Mouse (Mus musculus): ENCODE data around the gene Skap1. TPM values are rescaled to one million over a fixed set of nuclear protein-coding genes. Genes with fewer than 3 reads are reported as not detected.

The Skap1 gene
- polyA plus RNA-seq, 1 experiment from 2014 or later = 0.29 TPM

- Histone ChIP-seq H3K27me3 (no peaks in the 10 kb centered on the region), H3K4me2 (peak within 1 kb of the TSS; percentile 88), H3K36me3 (peaks cover 14% of the 10 kb centered on the region), H3K27ac (peak within 1 kb of the TSS; percentile 93), H3K9me3 (replicated peaks) (no peaks in the 10 kb centered on the region), H3K4me1 (replicated peaks) (peaks cover 45% of the 10 kb centered on the region), H3K9ac (peak within 1 kb of the TSS; percentile 93), H3K4me3 (replicated peaks) (peak within 1 kb of the TSS; percentile 93)
- DNase-seq (peak; percentile 85), ATAC-seq (ENCODE audit: low read depth) (peak; percentile 97)
- WGBS (ENCODE audit: insufficient replicate concordance) = under 1% methylated on average over 92 of the region's 93 CpGs
Measured at GRCm38 (mm10) chr11:96788871-96789795, 324.7 kb downstream of the Skap1 start, which contains the start of gene Cbx1. Gene Cbx1 (plus strand): TSS chr11:96789127.

- DNase-seq = peak; percentile 7
Measured at GRCm38 (mm10) chr11:96789990-96790389, 325.6 kb downstream of the Skap1 start.

GRCm38 (mm10) chr11:96790681-96791080, 326.3 kb downstream of the Skap1 start:
- no peak for ATAC-seq (ENCODE audit: low read depth)
- H3K4me3 ChIP-seq (replicated peaks) = peak overlapping the region; percentile 93
- H3K27me3 ChIP-seq = no peaks in the 10 kb centered on the region
- 25% methylated on average over 1 of the region's 1 CpGs for WGBS (ENCODE audit: insufficient replicate concordance)
- peaks cover 19% of the 10 kb centered on the region for H3K36me3 ChIP-seq
- no peaks in the 10 kb centered on the region for H3K9me3 ChIP-seq (replicated peaks)
- H3K4me1 ChIP-seq (replicated peaks) = peaks cover 57% of the 10 kb centered on the region
- no peak overlapping the region for H3K27ac ChIP-seq
- DNase-seq = no peak
- peak overlapping the region; percentile 88 for H3K4me2 ChIP-seq
- peak overlapping the region; percentile 93 for H3K9ac ChIP-seq

More at GRCm38 (mm10) chr11:96789990-96790389, 325.6 kb downstream of the Skap1 start:
- ATAC-seq (ENCODE audit: low read depth) = no peak
- H3K9ac ChIP-seq = peak overlapping the region; percentile 93
- H3K27me3 ChIP-seq = no peaks in the 10 kb centered on the region
- peaks cover 51% of the 10 kb centered on the region for H3K4me1 ChIP-seq (replicated peaks)
- H3K4me3 ChIP-seq (replicated peaks) = peak overlapping the region; percentile 93
- no peaks in the 10 kb centered on the region for H3K9me3 ChIP-seq (replicated peaks)
- H3K27ac ChIP-seq = peak overlapping the region; percentile 93
- peak overlapping the region; percentile 88 for H3K4me2 ChIP-seq
- 11% methylated on average over 5 of the region's 5 CpGs for WGBS (ENCODE audit: insufficient replicate concordance)
- peaks cover 14% of the 10 kb centered on the region for H3K36me3 ChIP-seq

GRCm38 (mm10) chr11:96795491-96795890, 331.1 kb downstream of the Skap1 start:
- Histone ChIP-seq H3K4me2 (no peak overlapping the region), H3K27me3 (no peaks in the 10 kb centered on the region), H3K36me3 (peaks cover 55% of the 10 kb centered on the region), H3K9me3 (replicated peaks) (no peaks in the 10 kb centered on the region), H3K4me1 (replicated peaks) (peaks cover 54% of the 10 kb centered on the region), H3K27ac (no peak overlapping the region), H3K4me3 (replicated peaks) (no peak overlapping the region), H3K9ac (no peak overlapping the region)
- DNase-seq (no peak), ATAC-seq (ENCODE audit: low read depth) (no peak)
- 76% methylated on average over 13 of the region's 13 CpGs for WGBS (ENCODE audit: insufficient replicate concordance)

- DNase-seq (no peak), ATAC-seq (ENCODE audit: low read depth) (no peak)
- H3K4me3 ChIP-seq (replicated peaks) = no peak overlapping the region
- H3K36me3 ChIP-seq = peaks cover 61% of the 10 kb centered on the region
- no peak overlapping the region for H3K4me2 ChIP-seq
- H3K27ac ChIP-seq = no peak overlapping the region
- no peak overlapping the region for H3K9ac ChIP-seq
- 93% methylated on average over 2 of the region's 2 CpGs for WGBS (ENCODE audit: insufficient replicate concordance)
- H3K9me3 ChIP-seq (replicated peaks) = no peaks in the 10 kb centered on the region
- H3K4me1 ChIP-seq (replicated peaks) = peaks cover 48% of the 10 kb centered on the region
- H3K27me3 ChIP-seq = no peaks in the 10 kb centered on the region
Measured at GRCm38 (mm10) chr11:96796081-96796480, 331.7 kb downstream of the Skap1 start.

GRCm38 (mm10) chr11:96796586-96796985, 332.2 kb downstream of the Skap1 start:
- ATAC-seq (ENCODE audit: low read depth) (no peak), DNase-seq (no peak)
- no peaks in the 10 kb centered on the region for H3K27me3 ChIP-seq
- H3K4me3 ChIP-seq (replicated peaks) = no peak overlapping the region
- no peak overlapping the region for H3K4me2 ChIP-seq
- H3K27ac ChIP-seq = no peak overlapping the region
- H3K9ac ChIP-seq = no peak overlapping the region
- peaks cover 64% of the 10 kb centered on the region for H3K36me3 ChIP-seq
- H3K9me3 ChIP-seq (replicated peaks) = no peaks in the 10 kb centered on the region
- peaks cover 44% of the 10 kb centered on the region for H3K4me1 ChIP-seq (replicated peaks)
- WGBS (ENCODE audit: insufficient replicate concordance) = 63% methylated on average over 1 of the region's 1 CpGs

- H3K4me1 ChIP-seq (replicated peaks) = peaks cover 19% of the 10 kb centered on the region
- H3K27me3 ChIP-seq = no peaks in the 10 kb centered on the region
- DNase-seq = no peak
- no peak for ATAC-seq (ENCODE audit: low read depth)
- H3K9ac ChIP-seq = no peak overlapping the region
- H3K36me3 ChIP-seq = peaks cover 82% of the 10 kb centered on the region
- no peaks in the 10 kb centered on the region for H3K9me3 ChIP-seq (replicated peaks)
- H3K27ac ChIP-seq = no peak overlapping the region
- H3K4me3 ChIP-seq (replicated peaks) = no peak overlapping the region
- 73% methylated on average over 2 of the region's 2 CpGs for WGBS (ENCODE audit: insufficient replicate concordance)
- H3K4me2 ChIP-seq = no peak overlapping the region
Measured at GRCm38 (mm10) chr11:96799511-96799910, 335.1 kb downstream of the Skap1 start.

- peaks cover 95% of the 10 kb centered on the region for H3K36me3 ChIP-seq
Measured at GRCm38 (mm10) chr11:96805606-96806005, 341.2 kb downstream of the Skap1 start.

GRCm38 (mm10) chr11:96808066-96808465, 343.7 kb downstream of the Skap1 start:
- H3K4me2 ChIP-seq = no peak overlapping the region
- H3K36me3 ChIP-seq = peaks cover 89% of the 10 kb centered on the region
- H3K9me3 ChIP-seq (replicated peaks) = no peaks in the 10 kb centered on the region
- no peak overlapping the region for H3K27ac ChIP-seq
- no peak for ATAC-seq (ENCODE audit: low read depth)
- H3K27me3 ChIP-seq = no peaks in the 10 kb centered on the region
- H3K9ac ChIP-seq = no peak overlapping the region
- DNase-seq = no peak
- WGBS (ENCODE audit: insufficient replicate concordance) = 51% methylated on average over 1 of the region's 1 CpGs
- no peak overlapping the region for H3K4me3 ChIP-seq (replicated peaks)
- no peaks in the 10 kb centered on the region for H3K4me1 ChIP-seq (replicated peaks)

More at GRCm38 (mm10) chr11:96805606-96806005, 341.2 kb downstream of the Skap1 start:
- Histone ChIP-seq H3K9ac (no peak overlapping the region), H3K9me3 (replicated peaks) (no peaks in the 10 kb centered on the region), H3K4me1 (replicated peaks) (no peaks in the 10 kb centered on the region), H3K27me3 (no peaks in the 10 kb centered on the region), H3K4me3 (replicated peaks) (no peak overlapping the region), H3K4me2 (no peak overlapping the region), H3K27ac (no peak overlapping the region)
- DNase-seq = no peak
- ATAC-seq (ENCODE audit: low read depth) = no peak
- WGBS (ENCODE audit: insufficient replicate concordance) = 66% methylated on average over 5 of the region's 5 CpGs

Measured in liver, embryonic 13.5 days (tissue).